Mouse (Mus musculus) cerebellum, adult 11-12 months (tissue): ENCODE results near the gene App.
A peak's percentile ranks its signal among the peaks of the same experiment; 100 is the strongest.

Experiments used
- DNase-seq: peaks from one replicate; pipeline ENCODE4 v3.0.0; 2022

Gene App

DNA sequence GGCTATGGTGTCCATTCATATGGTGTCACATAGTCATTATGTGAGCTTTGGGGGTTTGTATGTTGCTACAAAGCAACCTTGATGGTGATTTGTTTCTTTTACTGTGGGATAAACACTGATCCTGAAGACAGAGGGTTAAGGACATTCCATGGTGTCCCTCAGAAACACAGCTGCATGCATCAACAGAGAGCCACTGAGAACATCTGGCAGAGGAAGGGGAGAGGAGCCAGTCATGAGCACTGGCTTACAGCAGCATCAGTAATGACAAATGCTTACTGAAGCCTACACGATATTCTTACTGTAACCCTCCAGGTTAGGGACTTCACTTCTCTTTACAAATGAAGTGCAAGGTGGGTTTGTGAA, 24.1 kb downstream of the App start:
- DNase-seq = no peak

DNA sequence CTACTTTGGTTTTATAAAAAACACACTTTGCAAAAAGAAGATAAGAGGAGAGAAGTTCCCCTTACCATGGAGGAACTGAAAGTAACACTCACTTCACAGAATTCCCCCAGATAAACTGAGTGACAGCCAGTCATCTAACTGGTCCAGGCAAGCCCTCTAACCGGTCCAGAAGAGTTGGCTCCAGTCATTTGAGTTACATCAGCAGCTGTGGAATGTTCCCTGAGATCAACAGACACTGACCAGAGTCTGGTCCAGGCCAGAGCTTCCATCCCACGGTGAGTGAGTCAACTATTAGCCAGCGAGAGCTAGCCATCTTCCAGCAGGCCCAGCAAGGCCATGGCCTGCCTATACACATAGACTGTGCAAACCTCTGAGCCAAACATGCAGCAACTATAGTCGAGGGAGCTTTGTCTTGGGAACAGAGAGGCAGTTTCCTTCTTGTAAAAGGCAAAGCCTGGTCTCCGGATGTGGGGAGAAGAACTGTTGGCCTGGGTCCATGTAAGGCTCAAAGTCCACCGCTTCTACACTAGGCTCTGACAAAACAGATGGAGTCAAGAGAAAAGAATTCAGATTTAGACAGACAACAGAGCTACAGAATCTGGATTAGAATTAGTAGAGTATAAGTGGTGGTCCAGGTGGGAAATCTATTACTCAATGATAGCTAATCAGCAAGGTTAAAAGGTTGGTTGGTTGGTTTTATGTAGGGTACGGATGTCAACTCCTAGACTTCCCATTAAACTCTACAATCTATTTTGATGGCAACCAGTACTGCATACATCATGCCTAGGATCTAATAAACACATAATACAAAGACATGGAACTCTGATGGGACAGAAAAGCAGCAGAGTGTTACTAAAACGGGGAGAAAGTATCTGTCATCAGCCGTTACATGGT, 24.7 kb downstream of the App start:
- DNase-seq = no peak

DNA sequence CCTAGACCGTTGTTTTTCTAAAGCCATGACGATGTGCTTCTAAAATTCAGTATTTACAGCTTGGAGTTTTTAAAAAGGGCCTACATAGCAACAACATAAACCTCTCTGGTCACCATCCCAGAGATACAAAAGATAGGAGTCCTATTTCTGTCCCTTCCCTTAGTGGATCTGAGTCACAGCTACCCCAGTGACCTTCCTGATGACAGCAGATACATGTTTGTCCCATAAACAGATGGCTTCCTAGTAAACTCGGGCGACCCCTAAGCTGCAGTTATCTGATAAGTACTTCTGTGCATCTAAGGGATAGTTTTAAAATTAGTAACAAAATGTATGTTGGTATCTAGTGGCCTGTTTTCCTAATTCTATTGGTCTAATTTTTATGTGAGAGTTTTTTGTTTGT, 26.1 kb downstream of the App start:
- no peak for DNase-seq

DNA sequence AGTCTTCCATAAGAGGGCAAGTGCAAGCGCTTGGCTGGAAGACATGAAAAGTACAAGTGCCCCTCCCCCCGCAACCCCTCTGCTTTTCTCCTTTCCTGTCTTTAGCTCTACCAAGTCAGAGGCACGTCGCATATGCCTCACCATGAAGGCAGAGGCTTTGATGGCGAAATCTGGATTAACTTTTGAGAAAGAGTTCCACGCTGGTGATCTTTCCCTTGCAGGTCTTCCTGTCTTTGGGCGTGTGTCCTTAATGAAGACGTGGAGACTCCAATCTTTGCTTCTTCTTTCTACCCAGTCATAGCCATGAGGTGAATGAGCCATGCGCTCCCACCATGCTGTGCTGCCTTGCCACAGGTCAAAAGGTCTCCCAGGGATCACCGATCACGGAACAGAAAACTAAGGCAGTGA, 27.8 kb downstream of the App start:
- DNase-seq = no peak

DNA sequence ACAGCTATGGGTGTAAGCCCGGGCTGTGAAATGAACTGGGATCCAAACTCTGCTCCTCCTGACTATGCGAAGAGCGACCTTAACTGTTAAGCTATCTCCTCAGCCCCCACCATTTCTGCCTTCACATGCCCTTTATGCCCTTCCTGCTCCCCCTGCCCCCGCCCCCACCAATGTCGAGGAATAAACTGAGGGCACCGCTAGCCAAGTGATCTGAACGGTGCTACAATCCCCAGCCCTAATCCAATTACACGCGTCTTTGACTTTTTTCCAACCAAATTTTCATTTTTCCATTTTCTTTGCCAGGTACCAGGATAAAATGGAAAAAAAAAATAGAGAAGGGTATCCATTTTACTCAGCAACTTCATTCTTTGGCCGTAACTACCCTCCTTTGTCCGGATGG, 28.2 kb downstream of the App start:
- no peak for DNase-seq

DNA sequence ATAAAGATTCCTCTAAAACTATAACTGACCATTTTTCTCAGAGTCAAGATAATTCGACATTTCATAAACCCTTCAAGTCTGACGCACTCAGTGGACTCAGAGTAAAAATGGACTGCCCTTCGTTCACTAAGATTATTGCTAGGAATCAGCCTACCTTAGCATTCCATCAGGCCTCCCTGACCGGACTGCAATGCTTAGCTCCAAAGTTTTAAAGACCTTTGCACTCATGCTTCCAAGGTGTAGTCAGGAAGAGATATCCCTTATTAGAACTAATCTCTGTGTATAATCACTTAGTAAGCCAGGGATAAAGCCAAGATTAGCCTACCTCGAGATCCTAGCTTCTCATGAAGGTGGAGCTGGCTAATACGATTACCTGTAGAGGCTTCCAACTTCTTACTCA, 29.2 kb downstream of the App start:
- DNase-seq = no peak

DNA sequence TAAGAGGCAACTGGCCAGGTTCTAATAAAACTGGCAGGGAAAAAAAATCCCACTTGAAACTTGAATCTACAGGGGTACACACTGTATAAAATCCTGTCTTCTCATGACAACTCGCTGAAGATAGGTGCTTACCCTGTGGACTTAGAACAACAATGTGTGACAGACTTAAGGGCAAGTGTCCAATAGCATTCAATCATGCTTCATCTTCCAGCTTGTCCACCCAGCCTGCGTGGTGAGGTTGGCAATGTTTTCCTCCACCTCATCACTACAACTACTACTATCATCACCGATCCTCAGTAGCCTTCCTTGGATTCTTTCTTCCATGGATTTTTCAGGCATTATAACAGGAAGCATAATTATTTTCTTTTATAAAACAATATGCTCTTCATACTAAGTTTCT, 29.7 kb downstream of the App start:
- DNase-seq = no peak

DNA sequence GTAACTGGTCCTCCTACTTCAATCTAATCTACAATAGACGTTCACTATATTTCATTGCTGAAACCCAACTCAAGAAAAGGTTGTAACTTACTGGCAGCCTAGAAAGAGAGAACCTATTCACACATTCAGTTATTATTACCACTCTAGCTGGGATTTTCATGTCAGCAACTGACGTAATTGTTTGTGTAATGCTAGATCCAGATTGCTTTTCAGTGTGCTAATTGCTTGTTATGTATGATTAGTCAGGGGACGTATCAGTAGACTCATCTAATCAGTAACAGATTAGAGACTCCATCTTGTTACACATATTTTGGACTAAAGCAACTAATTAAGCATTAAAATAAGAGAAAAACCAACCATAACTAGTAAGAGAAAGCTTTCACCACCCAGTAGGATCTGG, 30.4 kb downstream of the App start:
- DNase-seq = no peak

DNA sequence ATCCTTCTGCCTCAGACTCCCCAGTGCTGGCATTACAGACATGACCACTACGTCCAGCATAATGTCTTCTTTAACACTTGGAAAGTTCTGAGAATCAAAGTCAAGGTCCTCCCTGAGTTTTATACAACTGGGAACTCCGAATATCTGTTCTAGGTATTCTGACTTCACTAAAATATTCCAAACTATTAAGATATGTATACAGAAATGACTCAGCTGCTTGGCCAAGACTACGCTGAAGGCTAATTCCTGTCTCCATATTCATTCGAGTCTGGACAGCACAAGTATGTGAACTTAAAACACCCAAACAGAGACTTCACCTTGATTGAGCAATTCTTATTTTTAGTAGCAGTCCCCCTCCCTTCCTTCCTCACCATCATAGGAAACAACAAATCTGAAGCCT, 32.2 kb downstream of the App start:
- no peak for DNase-seq

DNA sequence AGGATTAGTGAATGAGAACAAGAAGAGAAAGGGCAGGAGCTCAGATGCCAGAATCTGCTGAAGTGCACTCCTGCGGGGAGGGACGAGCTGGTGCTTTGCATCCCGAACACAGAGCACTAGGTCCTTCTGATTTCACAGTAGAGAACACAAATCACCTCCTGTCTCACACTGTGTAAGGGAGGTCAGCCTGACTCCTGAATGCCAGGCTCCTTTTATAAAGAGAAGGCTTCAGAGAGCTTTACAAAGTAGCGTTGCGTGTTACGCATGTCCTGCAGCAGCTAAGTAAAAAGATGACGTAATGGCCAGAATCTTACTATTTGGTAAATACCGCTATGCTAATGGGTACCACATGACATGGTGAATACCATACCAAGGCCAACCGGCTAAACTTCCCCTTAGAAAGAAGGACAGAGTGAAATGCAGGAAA, 34.4 kb downstream of the App start:
- DNase-seq = no peak

DNA sequence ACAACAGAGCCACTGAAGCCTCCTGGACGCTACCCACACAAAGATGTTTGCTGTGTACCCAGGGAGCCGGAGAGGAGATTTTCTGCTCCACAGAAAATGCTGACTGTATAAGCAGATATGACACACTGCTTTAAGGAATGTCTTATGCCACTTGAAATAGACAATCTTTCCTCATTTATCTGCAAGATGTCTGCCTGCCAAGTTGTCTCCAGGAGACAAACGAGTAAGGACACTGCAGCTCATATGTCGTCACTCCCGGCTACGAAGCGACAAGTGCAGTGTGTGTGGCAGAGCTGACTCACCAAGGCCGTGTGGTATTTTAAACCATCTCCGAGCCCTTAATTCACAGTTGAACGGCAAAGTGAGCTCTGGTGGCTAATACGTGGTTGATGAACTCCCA, 36.2 kb downstream of the App start:
- peak; percentile 47 for DNase-seq

DNA sequence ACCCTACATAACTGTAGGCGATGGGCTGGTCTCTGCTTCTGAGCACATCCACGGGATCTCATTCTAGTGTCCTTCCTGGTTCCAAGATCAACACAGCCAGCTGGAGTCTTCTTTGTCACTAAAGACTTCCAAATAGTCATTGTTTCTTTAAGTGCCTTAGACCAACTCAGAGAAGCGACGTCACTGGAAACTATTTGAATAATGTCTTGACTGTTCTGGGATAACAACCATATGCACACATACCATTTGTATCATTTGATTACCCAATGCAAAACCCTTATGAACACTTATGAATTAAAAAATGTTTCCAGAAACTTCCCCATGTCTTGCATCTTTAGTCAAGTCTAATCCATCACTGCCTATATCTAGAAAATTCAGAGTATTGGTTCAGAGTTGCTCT, 37.5 kb downstream of the App start:
- no peak for DNase-seq

DNA sequence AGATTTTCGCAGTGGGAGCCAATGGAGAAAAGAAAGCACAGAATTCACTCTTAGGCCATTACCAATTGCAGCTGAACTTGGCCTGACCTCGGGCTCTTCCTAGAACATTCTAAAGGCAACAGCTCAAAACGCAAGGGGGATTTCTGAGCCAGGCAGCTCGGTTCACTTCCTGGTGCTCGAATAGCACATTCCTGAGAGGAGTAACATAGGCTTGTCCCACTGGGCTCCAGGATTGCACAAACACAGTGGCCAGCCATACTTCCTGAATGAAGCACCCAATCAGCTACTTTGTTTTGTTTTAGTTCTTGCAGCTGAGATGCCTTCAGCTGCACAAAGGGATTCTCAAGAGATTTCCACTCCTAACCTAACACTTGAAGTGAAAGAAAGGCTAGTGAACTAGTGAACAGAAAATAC, 40.1 kb downstream of the App start:
- DNase-seq = no peak

DNA sequence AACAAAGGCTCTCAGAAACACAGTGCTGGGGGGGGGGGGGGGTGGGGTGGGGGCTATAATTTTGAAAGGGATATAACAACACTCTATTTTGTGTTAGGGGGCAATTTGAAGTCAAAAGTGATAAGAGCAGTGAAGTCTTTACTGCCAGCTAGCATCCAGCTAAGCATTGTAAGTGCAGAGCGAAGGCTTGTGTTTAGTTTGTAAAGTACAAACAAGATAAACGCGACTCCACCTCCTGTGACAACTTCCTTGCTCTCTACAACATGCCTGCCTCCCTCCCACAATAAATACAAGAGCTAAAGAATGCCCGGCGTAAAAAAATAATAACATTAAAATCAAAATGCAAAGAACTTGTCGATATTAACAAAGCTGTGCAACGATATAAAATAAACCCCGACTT, 40.5 kb downstream of the App start:
- DNase-seq = no peak

DNA sequence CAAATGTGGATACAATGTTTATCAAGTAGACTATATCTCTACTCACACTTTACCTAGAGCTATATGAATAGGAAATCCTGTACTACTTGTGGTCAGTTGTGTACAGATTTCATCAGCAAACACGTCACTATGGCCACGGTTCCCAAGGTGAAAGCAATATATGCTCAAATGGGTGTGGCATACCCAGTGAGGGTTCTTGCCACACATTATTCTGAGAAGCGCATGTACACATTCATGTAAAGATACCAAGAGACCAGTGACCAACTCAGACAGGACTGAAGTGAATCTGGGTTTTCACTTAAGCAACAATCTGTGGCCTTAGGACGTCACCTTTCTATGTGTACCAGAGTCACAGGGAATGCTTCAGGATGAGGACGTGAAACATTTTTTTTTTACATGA, 41.4 kb downstream of the App start:
- DNase-seq = no peak

DNA sequence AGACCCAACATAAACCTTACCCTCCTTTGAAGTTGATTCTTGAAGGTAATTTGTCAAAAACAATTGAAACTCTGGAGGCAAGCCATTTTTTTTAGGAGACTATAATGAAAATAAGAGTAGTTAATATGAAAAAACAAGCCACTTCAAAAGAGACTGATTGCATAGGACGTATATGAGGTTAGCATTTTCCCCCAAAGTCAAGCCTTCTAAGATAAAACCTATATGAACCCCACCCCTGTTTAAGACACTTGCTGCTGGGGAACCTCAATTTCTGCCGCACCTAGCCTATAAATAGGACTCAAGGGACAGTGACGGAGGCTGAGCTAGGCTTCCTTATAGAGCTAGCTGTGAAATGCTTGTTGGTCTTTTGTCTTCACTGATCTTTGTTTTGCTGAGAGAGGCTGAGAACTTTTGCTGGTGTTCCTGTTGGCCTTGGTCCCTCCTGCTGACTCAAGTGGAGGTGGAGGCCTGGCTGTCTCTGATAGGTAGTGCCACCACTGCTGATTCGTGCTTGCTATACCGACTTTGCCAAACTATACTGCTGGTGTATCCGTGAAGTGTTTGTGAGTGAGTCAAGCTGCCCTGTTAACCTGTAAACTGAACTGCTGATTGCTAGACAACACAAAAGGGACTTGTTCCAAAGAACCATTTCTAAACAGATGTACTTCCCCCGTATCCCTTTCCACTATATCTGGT, 42.6 kb downstream of the App start:
- no peak for DNase-seq

DNA sequence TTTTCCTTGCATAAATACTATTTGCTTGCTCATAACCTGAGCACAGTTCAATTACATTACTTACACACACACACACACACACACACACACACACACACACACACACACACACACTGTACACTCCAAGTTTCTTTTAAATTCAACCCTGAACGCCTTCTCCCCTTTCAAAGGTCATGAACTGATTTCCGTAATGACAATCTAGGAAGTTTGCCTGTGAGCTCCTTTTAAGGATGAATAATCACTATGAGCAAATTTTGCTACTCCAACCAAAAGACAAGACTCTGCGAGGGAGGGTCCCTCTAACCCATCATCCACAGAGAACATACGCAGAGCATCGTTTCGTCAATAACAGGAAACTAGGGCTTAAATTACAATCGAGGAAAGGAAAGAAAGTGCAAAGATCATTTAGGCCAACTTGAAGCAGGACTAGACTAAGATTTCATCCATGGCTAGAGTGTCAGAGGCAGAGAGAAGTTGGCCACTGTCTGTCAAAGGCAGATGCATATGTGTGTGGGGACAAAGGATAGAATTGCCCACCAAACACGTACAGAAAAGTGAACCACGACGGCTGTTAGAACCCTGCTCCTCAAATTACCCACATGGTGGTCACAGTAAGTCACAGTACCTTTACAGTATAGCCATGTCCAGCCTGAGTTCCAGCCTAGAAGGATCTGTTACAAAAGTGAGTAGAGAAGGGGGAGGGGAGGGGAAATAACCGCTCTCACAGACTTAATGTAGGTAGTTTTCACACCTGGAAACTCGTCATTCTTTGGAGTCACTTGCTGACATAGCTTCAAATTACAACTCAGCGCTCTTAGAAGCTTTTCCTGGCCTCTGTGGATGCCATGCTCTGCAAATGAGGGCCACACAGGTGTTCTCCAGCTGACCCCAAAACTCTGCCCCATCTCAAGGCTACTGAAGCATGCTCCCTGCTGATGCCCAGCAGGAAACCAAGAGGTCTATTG, 44.6 kb downstream of the App start:
- no peak for DNase-seq

DNA sequence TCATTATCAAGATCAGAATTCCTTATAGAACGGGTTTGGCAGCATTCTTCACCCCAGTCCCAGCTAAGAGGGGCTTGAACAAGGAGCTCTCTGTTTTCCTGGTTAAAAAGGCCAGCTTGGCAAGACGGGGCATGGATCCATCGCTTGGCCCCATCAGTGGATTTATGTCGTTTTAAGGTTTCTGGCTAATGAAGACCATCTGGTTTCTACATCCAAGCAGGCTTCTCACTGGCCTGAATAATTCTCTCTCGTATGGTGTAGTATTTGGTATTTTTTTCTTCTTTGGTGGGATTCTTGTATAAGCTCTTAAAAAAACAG, 45.3 kb downstream of the App start:
- peak; percentile 51 for DNase-seq

DNA sequence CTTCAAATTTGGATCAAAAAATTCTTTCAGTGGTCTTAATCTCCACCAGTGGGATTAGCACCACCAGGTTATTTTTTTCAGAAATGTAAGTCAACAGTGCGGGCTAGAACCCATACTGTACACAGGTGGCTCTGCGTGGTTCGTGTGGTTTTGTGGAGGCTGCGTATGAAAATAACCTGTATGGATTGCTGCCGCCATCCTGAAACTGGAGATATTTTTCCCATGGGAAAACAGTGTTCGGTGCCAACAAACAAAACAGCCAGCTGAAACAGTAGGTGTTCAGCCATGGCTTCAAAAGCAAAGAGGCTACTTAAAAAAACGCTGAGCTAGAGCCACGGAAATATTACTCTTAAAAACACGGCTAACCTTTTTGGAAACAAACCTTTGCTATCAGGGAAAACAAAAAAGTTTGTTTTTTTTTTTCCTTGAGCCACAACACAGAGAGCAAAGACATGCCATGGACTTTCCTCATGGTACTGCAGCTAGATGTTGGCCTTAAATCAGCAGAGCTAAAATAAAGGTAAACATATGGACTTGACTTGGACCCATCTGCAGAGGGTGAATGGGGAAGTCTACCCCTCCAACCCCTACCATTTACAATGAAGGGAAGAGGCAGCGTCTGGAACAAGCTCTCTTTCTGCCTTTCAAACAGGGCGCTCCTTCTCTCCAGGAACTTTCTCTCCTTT, 45.8 kb downstream of the App start:
- peak; percentile 62 for DNase-seq

DNA sequence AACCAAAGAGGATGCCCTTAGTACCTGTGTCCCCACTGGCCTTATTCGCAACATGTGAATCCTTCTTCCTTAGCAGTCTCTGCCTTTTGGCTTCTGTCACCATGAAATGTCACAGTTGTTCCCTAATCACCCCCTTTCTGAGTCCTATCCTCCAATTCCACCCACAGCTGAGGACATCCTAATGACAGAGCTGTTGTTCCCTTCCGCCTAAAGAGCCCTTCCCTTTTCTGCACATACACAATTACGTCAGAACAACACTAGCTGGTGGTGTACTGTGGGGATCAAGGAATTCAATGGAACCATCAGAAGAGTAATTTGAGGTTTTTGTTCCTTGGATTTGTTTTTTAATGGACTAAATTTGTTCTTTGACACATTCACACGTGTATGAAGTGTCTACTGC, 48.9 kb downstream of the App start:
- no peak for DNase-seq

DNA sequence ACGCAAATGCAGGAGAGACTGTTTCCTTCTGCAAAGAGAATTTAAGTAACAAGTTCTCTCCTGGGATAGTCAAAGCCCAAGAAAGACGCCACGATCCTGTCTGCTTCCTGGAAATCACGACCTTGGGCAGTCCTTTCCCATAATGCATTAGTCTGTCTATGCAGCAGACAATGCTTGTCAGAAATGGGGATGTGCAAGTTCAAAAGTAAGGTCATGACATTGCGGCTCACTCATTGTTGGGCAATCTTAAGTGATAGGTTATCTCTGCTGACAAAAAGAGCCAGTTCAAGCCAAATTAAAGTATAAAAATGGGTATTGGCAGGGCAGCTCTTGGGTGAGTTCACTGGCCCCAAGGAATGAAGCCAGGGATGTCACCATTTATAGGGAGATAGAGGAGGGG, 51.6 kb downstream of the App start:
- DNase-seq = no peak

DNA sequence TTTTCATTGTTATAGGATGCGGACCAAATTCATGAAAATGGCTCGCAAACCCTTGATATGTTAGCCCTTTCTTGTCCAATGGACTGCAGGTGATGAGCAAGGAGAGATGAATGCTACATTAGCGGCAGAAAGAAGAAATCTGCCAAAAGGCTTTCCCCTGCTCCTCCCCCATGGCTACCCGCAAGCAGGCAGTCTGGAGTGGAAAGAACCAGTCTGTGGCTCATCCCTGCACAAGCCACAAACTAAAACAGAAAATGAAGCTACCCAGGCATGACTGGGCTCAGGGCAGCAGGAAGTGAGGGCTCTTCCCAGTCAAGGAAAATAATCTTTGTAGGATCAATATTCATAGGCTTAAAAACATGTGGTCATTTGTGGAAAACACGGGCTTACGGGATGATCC, 54.6 kb downstream of the App start:
- DNase-seq = peak; percentile 47

DNA sequence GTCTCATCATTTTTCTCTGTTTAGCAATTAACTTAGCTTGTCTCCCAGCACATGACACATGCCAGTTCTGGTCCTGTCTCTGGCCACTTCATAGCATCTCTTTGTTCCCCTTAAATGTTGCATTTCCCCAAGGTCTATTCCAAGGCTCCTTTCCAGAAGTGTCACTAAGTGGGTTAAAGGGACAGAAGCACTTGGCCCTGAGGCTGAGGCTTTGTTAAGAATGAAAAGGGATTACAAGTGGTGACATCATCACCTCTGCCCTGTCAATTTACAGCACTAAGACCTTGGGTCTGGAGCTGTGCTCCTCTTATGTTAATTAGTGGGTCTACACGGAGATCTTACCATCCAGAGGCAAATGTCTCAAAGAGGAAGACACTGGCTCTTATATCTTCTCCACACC, 56.0 kb downstream of the App start:
- no peak for DNase-seq
